Comparison of ENCODE assay signal across 21 mouse cellular contexts in the genomic region with DNA sequence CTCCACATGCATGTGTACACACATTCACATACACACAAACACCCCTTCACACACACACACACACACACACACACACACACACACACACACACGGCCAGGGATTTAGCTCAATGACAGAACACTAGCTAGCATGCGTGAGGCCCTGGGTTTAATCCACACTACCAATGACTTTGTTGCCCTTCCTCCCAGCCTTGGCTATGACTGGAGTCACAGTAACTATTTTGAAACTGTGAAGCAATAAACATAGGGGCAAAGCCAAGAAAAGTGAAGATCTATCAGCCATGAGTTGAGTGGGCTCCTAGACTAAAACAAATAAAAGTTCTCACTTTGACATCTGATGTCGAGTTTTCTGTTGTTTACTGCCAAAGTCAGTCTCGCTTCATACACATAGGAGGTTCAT. TPM values are rescaled to one million over a fixed set of nuclear protein-coding genes. Genes with fewer than 3 reads are reported as not detected.
DNase-seq lines count a peak whose midpoint lies in the region; ATAC-seq and TF ChIP-seq lines count a peak whose summit lies in the region.
"Had no signal": no experiment of that assay in that cellular context is flagged by ENCODE, and none has a peak within 500 bp of the region (broad histone marks: within the 10 kb centered on the region; RNA-seq: fewer than 3 reads in every experiment).

No protein-coding gene starts in this region.

- H3K4me1 ChIP-seq in forebrain, postnatal 0 days (ENCODE audit: insufficient read depth): no peaks in the 10 kb centered on the region
- no peaks in the 10 kb centered on the region for H3K4me1 ChIP-seq in forebrain, embryonic 13.5 days
- peaks cover 10% of the 10 kb centered on the region for H3K4me1 ChIP-seq in lung, embryonic 14.5 days (ENCODE audit: insufficient read depth)
- peaks cover 22% of the 10 kb centered on the region; the same call in 1 of the 2 replicates for H3K4me1 ChIP-seq in spleen, adult 2 months (ENCODE audit: control insufficient read depth, insufficient read depth, insufficient read length)
- H3K4me1 ChIP-seq in hindbrain, embryonic 10.5 days (replicated peaks): no peaks in the 10 kb centered on the region
- H3K4me1 ChIP-seq: embryonic facial prominence, embryonic 15.5 days; forebrain, embryonic 15.5 days had no signal

- peak; percentile 14; the same call in 1 of the 2 replicates for ATAC-seq in forebrain, postnatal 0 days
- ATAC-seq in forebrain, embryonic 13.5 days: no peak
- ATAC-seq in lung, embryonic 14.5 days (ENCODE audit: insufficient read depth): no peak
- ATAC-seq: forebrain, embryonic 15.5 days; midbrain, embryonic 16.5 days had no signal

- no peak for TF ChIP-seq POLR2A in spleen, adult 2 months (IDR thresholded peaks at IDR 0.05; ENCODE audit: low read depth, low read length)

- no peaks in the 10 kb centered on the region for H3K36me3 ChIP-seq in forebrain, postnatal 0 days (ENCODE audit: insufficient read depth)
- no peaks in the 10 kb centered on the region for H3K36me3 ChIP-seq in forebrain, embryonic 13.5 days (ENCODE audit: poor library complexity, severe bottlenecking)
- no peaks in the 10 kb centered on the region for H3K36me3 ChIP-seq in lung, embryonic 14.5 days (ENCODE audit: insufficient read depth)
- no peaks in the 10 kb centered on the region for H3K36me3 ChIP-seq in spleen, adult 2 months (ENCODE audit: control insufficient read depth, insufficient read depth, low read length)
- H3K36me3 ChIP-seq in hindbrain, embryonic 10.5 days: no peaks in the 10 kb centered on the region
- H3K36me3 ChIP-seq: embryonic facial prominence, embryonic 15.5 days; forebrain, embryonic 15.5 days; limb, embryonic 13.5 days had no signal

- H3K27me3 ChIP-seq in forebrain, postnatal 0 days (ENCODE audit: insufficient read depth, low read length): no peaks in the 10 kb centered on the region
- no peaks in the 10 kb centered on the region for H3K27me3 ChIP-seq in forebrain, embryonic 13.5 days
- no peaks in the 10 kb centered on the region for H3K27me3 ChIP-seq in lung, embryonic 14.5 days (ENCODE audit: insufficient read depth, low read length)
- no peaks in the 10 kb centered on the region for H3K27me3 ChIP-seq in spleen, adult 2 months (ENCODE audit: control insufficient read depth, insufficient read depth, low read length)
- no peaks in the 10 kb centered on the region for H3K27me3 ChIP-seq in hindbrain, embryonic 10.5 days (ENCODE audit: insufficient read depth, poor library complexity, severe bottlenecking)
- H3K27me3 ChIP-seq: embryonic facial prominence, embryonic 15.5 days; forebrain, embryonic 15.5 days; limb, embryonic 13.5 days had no signal

- no peak for TF ChIP-seq CTCF in forebrain, postnatal 0 days (IDR thresholded peaks at IDR 0.05; ENCODE audit: low read depth)
- no peak for TF ChIP-seq CTCF in lung, embryonic 14.5 days (IDR thresholded peaks at IDR 0.05; ENCODE audit: low read depth)
- TF ChIP-seq CTCF in spleen, adult 2 months (IDR thresholded peaks at IDR 0.05; ENCODE audit: extremely low read depth, insufficient read depth, insufficient read length, insufficient replicate concordance): no peak

- H3K9ac ChIP-seq in forebrain, postnatal 0 days: no peak overlapping the region
- H3K9ac ChIP-seq in forebrain, embryonic 13.5 days: no peak overlapping the region
- H3K9ac ChIP-seq in lung, embryonic 14.5 days: no peak overlapping the region
- H3K9ac ChIP-seq: embryonic facial prominence, embryonic 15.5 days; forebrain, embryonic 15.5 days; limb, embryonic 13.5 days had no signal

- H3K9me3 ChIP-seq in forebrain, postnatal 0 days (ENCODE audit: low read length): no peaks in the 10 kb centered on the region
- no peaks in the 10 kb centered on the region for H3K9me3 ChIP-seq in forebrain, embryonic 13.5 days (replicated peaks)
- H3K9me3 ChIP-seq in lung, embryonic 14.5 days (ENCODE audit: low read depth, low read length): no peaks in the 10 kb centered on the region
- H3K9me3 ChIP-seq in hindbrain, embryonic 10.5 days: no peaks in the 10 kb centered on the region
- H3K9me3 ChIP-seq: embryonic facial prominence, embryonic 15.5 days; forebrain, embryonic 15.5 days; limb, embryonic 13.5 days had no signal

- no peak for DNase-seq in forebrain, postnatal 0 days
- peak; percentile 27 for DNase-seq in lung, embryonic 14.5 days
- no peak for DNase-seq in lung, postnatal 36 days
- DNase-seq in spleen, adult 2 months (ENCODE audit: low read depth in 1 of 2, low spot score in 2 of 2): no peak
- DNase-seq in spleen, adult 18-20 months: no peak
- no peak for DNase-seq in retina, postnatal 1 day
- no peak for DNase-seq in hindbrain, embryonic 10.5 days (ENCODE audit: low spot score)
- DNase-seq: adrenal gland, postnatal 14 days; cerebellum, adult 11 months; cerebellum, adult 9-11 months; gastrocnemius, postnatal 14 days; kidney, adult 18-20 months; kidney, postnatal 4 days; layer of hippocampus, adult 9-11 months; right cerebral cortex, adult 18-20 months had no signal

- H3K4me2 ChIP-seq in forebrain, postnatal 0 days (ENCODE audit: low read depth): no peak overlapping the region
- H3K4me2 ChIP-seq in forebrain, embryonic 13.5 days: no peak overlapping the region
- H3K4me2 ChIP-seq in lung, embryonic 14.5 days: no peak overlapping the region
- H3K4me2 ChIP-seq: embryonic facial prominence, embryonic 15.5 days; forebrain, embryonic 15.5 days; limb, embryonic 13.5 days had no signal

- WGBS in forebrain, postnatal 0 days: 77% methylated on average over 4 of the region's 4 CpGs
- WGBS in forebrain, embryonic 13.5 days: 85% methylated on average over 4 of the region's 4 CpGs
- 57% methylated on average over 4 of the region's 4 CpGs for WGBS in lung, embryonic 14.5 days
- 54% methylated on average over 4 of the region's 4 CpGs for WGBS in spleen, adult 2 months
- whole genome bisulfite sequencing in hindbrain, embryonic 10.5 days: 86% methylated on average over 4 of the region's 4 CpGs

- H3K27ac ChIP-seq in forebrain, postnatal 0 days (ENCODE audit: low read depth, low read length): no peak overlapping the region
- no peak overlapping the region for H3K27ac ChIP-seq in forebrain, embryonic 13.5 days
- no peak overlapping the region for H3K27ac ChIP-seq in lung, embryonic 14.5 days (ENCODE audit: low read depth)
- H3K27ac ChIP-seq in spleen, adult 2 months (ENCODE audit: insufficient read depth, low read length): peak overlapping the region; percentile 60
- no peak overlapping the region for H3K27ac ChIP-seq in hindbrain, embryonic 10.5 days
- H3K27ac ChIP-seq: embryonic facial prominence, embryonic 15.5 days; forebrain, embryonic 15.5 days; limb, embryonic 13.5 days; stomach, postnatal 0 days had no signal

- H3K4me3 ChIP-seq in forebrain, postnatal 0 days (ENCODE audit: low read depth, low read length): no peak overlapping the region
- no peak overlapping the region for H3K4me3 ChIP-seq in forebrain, embryonic 13.5 days
- no peak overlapping the region for H3K4me3 ChIP-seq in lung, embryonic 14.5 days (ENCODE audit: low read depth, low read length)
- no peak overlapping the region for H3K4me3 ChIP-seq in spleen, adult 2 months (ENCODE audit: extremely low read depth, insufficient read depth, insufficient read length)
- H3K4me3 ChIP-seq in hindbrain, embryonic 10.5 days: no peak overlapping the region
- H3K4me3 ChIP-seq: embryonic facial prominence, embryonic 15.5 days; forebrain, embryonic 15.5 days; limb, embryonic 13.5 days had no signal

RNA-seq across cellular contexts. Expression of a gene that starts 23.2 kb away (rescaled TPM):
- total RNA-seq in forebrain, postnatal 0 days (2014; rRNA removed): 28.1 and 31.5 TPM in 2 replicates
- 4.3 and 7.8 TPM in 2 replicates for polyA plus RNA-seq in forebrain, postnatal 0 days (2015; fragmentation: Nextera tagmentation; extraction: Ambion mirVana)
- 7.4 and 7.5 TPM in 2 replicates for polyA plus RNA-seq in forebrain, embryonic 13.5 days (2015; fragmentation: Nextera tagmentation; extraction: Ambion mirVana)
- 12.2 and 12.6 TPM in 2 replicates for polyA plus RNA-seq in lung, embryonic 14.5 days (2014; fragmentation: Nextera tagmentation; extraction: Ambion mirVana)
- polyA plus RNA-seq in spleen, adult 2 months (2012; rRNA removed): 12.1 and 12.8 TPM in 2 replicates
- 6.7 and 7.1 TPM in 2 replicates for polyA plus RNA-seq in hindbrain, embryonic 10.5 days (2016; fragmentation: Nextera tagmentation; extraction: Ambion mirVana)
